Mouse (Mus musculus) thymus, adult 2 months (tissue): ENCODE measurements around the gene Pdzd7. TPM values are rescaled to one million over a fixed set of nuclear protein-coding genes. Genes with fewer than 3 reads are reported as not detected.

Experiments used
- DNase-seq: peaks from one replicate; pipeline ENCODE4 v3.0.0; 2021
- H3K27ac ChIP-seq: fragments of 200-500 bp; 2 replicates; pipeline ENCODE4 v1.5.1; 2012; ENCODE audit warnings: low read length, control low read depth; ENCODE audit not compliant: control insufficient read depth, insufficient read depth
- H3K27me3 ChIP-seq: fragments of 200-500 bp; 2 replicates; pipeline ENCODE4 v1.6.1; 2012; ENCODE audit warnings: mild to moderate bottlenecking, low read length, moderate library complexity, mixed read lengths; ENCODE audit not compliant: control insufficient read depth, insufficient read depth
- H3K36me3 ChIP-seq: fragments of 200-500 bp; 2 replicates; pipeline ENCODE4 v1.6.1; 2012; ENCODE audit warnings: mild to moderate bottlenecking, low read length, moderate library complexity; ENCODE audit not compliant: control insufficient read depth, insufficient read depth
- H3K4me1 ChIP-seq: fragments of 200-500 bp; replicated peaks from 2 replicates; pipeline ENCODE4 v1.6.1; 2012; ENCODE audit warnings: low read length; ENCODE audit not compliant: control insufficient read depth, insufficient read depth
- H3K4me3 ChIP-seq: fragments of 200-500 bp; 2 replicates; pipeline ENCODE4 v1.5.1; 2012; ENCODE audit warnings: mild to moderate bottlenecking, low read length, control low read depth, moderate library complexity; ENCODE audit not compliant: control insufficient read depth, insufficient read depth
- CTCF ChIP-seq: fragments of 200-500 bp; IDR thresholded peaks from 2 replicates; pipeline ENCODE4 v1.5.1; 2012; ENCODE audit warnings: mild to moderate bottlenecking, control low read depth, low read length, moderate library complexity, borderline replicate concordance; ENCODE audit not compliant: control insufficient read depth, poor library complexity, insufficient read depth; ENCODE audit errors: extremely low read depth
- POLR2A ChIP-seq: fragments of 200-500 bp; IDR thresholded peaks from 2 replicates; pipeline ENCODE4 v1.6.1; 2012; ENCODE audit warnings: mild to moderate bottlenecking, low read length, control low read depth, moderate library complexity; ENCODE audit not compliant: control insufficient read depth, poor library complexity, insufficient read depth; ENCODE audit errors: extremely low read depth
- WGBS: fragments of 180-500 bp; shearing (Covaris S2); methylation state at CpG from one replicate; pipeline ENCODE4 v1.1.7; 2018; 5-methylcytosine and 5-hydroxymethylcytosine counted together
- polyA plus RNA-seq: library from polyadenylated mRNA; depleted of rRNA; stranded (reverse); fragments of >200 nt; gene quantifications from 2 replicates; pipeline ENCODE4 v1.2.3, GENCODE M21; 2012

Gene Pdzd7
- polyA plus RNA-seq, 1 experiment: 0.47 TPM

DNA sequence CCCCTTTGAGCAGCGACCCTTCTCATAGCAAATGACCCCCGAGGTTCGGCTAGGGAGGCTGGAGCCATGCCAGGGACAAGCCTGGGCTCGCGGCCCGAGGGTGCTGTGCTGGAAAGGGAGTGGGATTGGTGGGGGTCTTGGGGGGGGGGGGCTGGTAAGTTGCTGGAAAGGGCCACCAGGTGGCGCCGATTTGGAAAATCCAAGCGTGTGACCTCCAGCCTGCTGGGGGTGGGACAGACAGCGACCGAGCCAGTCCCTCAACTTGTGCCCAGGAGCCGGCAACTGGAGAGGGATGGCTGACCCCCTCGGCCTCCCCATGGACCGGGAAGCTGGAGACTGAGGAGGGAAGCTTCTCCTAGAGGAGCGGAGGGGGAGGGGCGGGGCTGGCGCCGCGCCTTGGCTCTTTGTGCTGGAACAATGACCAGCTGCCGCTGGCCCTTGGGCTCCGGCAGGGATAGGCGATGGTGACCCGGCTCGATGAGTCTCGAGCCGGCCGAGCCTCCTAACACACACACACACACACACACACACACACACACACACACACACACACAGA is 28.2 kb downstream of the Pdzd7 start:
- Histone ChIP-seq H3K4me3 (peak overlapping the region; percentile 51), H3K27ac (no peak overlapping the region), H3K36me3 (no peaks in the 10 kb centered on the region), H3K4me1 (peaks cover 34% of the 10 kb centered on the region), H3K27me3 (no peaks in the 10 kb centered on the region; the same call in 1 of the 2 replicates)
- TF ChIP-seq CTCF (peak; percentile 49; the same call in 1 of the 2 replicates), POLR2A (no peak)
- DNase-seq: no peak
- WGBS: 1% methylated on average over 22 of the region's 27 CpGs

DNA sequence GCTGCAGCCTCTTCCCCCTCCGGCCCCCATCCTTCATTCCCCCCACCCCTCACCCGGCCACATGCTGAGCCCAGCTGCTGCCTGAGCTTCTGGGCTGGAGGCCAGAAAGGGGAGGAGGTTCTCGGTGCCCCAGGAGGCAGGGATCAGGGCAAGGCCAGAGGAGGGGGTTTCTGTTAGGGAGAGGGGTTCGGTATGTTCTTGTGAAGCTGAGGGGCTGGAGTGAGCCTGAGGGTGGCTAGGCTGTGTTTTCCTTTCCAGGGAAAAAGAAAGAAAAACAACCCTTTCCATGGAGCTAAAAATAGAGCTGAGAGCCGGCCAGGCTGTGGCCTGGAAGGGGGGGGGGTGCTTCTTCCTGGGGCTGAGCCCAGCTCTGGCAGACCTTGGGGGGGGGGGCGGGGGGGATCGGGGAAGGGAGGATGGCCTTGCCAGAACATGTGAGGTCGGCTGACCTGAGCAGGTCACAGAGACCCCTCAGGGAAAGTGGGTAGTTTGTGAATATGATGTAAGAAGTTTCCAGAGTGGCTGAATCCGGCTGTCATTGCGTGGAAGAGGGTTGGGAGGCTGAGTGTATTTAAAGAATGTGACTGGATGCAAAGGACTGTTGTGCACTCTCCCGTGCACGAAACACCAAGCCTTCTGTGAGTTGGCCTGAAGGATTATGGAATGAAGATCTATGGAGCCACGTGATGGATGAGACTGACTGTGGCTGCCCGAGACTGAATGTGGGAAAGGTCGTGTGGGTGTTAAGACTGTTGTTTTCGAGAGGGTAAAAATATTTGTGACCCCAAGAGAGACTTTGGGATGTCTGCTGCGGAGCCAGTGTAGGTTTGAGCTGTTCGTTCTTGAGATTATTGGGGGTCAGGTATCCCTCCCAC is 28.9 kb downstream of the Pdzd7 start:
- peak overlapping the region; percentile 33; the same call in 1 of the 2 replicates for H3K27ac ChIP-seq
- no peak for DNase-seq

DNA sequence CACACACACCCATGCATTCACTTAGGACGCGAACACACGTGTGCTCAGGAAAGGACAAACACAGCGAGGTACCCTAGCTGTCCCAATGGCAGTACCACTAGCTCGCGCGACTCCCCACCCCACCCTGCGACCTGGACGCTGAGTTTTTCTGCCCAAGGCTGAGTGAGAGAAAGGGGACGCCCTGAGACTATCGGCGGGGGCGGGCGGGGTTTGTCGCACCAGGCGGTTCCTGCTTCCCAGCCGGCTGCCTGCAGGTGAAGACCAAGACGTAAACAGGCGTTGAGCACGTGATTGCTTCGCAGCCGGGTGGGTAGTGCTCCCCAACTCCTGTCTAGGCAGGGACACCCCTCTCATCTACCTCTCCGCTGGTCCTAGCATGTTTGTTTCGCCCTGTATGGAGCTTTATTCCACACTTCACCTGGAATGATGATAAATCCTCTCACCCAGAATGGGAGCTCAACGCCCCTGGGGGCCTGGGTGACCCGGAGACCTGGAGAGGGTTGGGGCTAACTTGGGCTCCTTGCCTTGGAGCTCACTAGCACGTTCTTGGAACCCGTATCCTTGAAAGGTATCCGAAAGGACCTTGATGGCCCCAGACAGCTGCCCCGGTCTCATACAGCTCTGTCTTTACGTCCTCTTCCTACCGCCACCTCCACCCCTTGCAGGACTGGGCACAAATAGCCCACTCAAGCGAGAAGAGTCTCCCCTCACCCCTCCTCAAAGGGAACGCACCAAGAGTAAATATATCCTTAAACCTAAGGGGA is 29.8 kb downstream of the Pdzd7 start:
- H3K27ac ChIP-seq: peak overlapping the region; percentile 33; the same call in 1 of the 2 replicates
- H3K4me3 ChIP-seq: peak overlapping the region; percentile 58
- H3K27me3 ChIP-seq: no peaks in the 10 kb centered on the region; the same call in 1 of the 2 replicates
- peaks cover 34% of the 10 kb centered on the region for H3K4me1 ChIP-seq
- H3K36me3 ChIP-seq: no peaks in the 10 kb centered on the region
- WGBS: under 1% methylated on average over 34 of the region's 34 CpGs
- peak; percentile 78 for DNase-seq
- TF ChIP-seq CTCF (no peak), POLR2A (no peak)

More for the DNA sequence above, 28.9 kb downstream of the Pdzd7 start:
- Histone ChIP-seq H3K4me1 (peaks cover 34% of the 10 kb centered on the region), H3K27me3 (no peaks in the 10 kb centered on the region; the same call in 1 of the 2 replicates), H3K4me3 (peak overlapping the region; percentile 58), H3K36me3 (no peaks in the 10 kb centered on the region)
- 3% methylated on average over 18 of the region's 18 CpGs for WGBS
- TF ChIP-seq CTCF: no peak
- TF ChIP-seq POLR2A: no peak

DNA sequence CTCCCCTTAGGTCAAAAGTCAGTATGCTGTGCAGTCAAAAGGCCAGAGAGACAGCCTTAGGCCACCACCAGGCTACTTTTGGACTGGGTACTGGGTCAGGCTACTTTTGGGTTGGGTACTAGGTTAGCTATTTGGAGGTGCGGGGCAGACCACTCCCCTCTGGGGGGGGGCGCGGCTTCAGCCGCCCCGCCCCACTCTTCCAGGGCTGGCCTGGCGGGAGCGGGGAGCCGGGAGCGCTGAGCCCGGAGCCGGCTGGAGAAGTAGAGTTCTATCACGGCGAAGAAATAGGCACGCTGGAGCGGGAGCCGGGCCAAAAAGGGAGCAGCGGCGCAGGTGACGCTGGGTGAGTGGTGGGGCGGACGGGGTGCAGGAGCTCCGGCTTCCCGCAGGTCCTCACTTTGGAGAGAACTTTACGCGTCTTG is 30.5 kb downstream of the Pdzd7 start:
- H3K27ac ChIP-seq: no peak overlapping the region
- H3K4me1 ChIP-seq: peaks cover 34% of the 10 kb centered on the region
- no peaks in the 10 kb centered on the region for H3K36me3 ChIP-seq
- H3K27me3 ChIP-seq: no peaks in the 10 kb centered on the region; the same call in 1 of the 2 replicates
- peak overlapping the region; percentile 58 for H3K4me3 ChIP-seq
- peak; percentile 48 for DNase-seq
- WGBS: 0% methylated on average over 25 of the region's 25 CpGs
- TF ChIP-seq CTCF (no peak), POLR2A (no peak)

DNA sequence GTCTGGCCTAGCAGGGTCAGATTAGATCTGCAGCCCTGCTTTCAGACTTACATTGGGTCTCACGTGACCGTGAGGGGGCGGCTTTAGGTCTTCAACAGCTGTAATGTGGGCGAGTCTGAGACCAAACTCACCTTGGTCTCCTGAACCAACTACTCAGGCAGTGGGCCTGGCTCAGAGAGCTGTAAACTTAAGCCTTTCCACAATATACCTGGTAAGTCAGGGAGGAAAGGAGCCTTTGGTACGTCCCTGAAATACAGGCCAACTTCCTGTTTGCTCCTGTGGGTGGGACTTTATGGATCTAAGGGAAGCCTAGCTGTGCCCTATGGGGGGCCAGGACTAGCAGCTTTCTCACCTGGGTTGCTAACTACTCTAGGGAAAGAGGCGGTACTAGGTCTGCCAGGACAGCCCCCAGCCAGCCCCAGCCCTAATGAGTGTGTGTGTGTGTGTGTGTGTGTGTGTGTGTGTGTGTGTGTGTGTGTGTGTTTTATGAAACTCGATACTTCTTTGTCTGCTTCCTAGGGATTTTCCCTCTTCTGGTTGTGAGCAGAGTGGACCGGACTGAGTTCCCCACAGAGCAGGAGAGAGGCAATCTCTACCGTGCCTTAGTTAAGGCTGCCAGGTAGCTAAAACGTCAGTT is 31.1 kb downstream of the Pdzd7 start, which contains the start of gene Lzts2:
Lzts2 (plus strand) TSS at position 80 of the 637 bp plus-strand sequence.
- 8% methylated on average over 10 of the region's 10 CpGs for WGBS
- Histone ChIP-seq H3K27ac (peak within 1 kb of the TSS; percentile 37; the same call in 1 of the 2 replicates), H3K4me1 (peaks cover 34% of the 10 kb centered on the region), H3K36me3 (no peaks in the 10 kb centered on the region), H3K27me3 (no peaks in the 10 kb centered on the region; the same call in 1 of the 2 replicates), H3K4me3 (peak within 1 kb of the TSS; percentile 58)
- no peak for TF ChIP-seq POLR2A
- TF ChIP-seq CTCF: no peak
- DNase-seq: no peak
